Mouse (Mus musculus): ENCODE results near the gene Vps37b. TPM values are rescaled to one million over a fixed set of nuclear protein-coding genes. Genes with fewer than 3 reads are reported as not detected.

Vps37b gene
- polyA plus RNA-seq (2012; rRNA removed) (44.2 and 54.9 TPM in 2 replicates), polyA plus RNA-seq (2014; fragmentation: Nextera tagmentation; extraction: Ambion mirVana) (29.3 and 34.4 TPM in 2 replicates)

DNA sequence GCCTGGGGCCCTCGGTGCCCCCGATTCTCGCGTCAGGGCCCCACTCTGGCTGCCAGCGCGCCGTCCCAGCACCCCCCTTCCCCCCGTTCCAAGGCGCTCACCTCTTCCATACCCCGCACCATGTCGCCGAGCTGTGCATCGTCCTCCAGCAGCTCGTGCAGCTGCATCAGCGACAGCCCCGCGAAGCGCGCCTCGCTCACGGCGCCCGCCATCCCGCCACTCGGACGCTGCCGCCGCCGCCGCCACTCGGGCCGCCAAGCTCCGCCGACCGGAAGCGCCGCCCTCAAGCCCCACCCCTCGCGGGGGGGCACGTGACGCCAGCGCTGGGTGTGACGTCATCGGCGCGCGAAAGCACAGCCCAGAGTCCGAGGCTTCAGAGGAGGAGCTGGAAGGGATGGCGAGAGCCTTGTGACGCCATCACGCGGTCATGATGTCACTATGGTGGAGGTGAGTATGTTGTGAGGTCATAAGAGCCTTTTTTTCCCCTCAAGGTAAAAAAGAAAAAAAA is at the start of gene Vps37b:
Gene Vps37b, minus strand, starts transcription at position 270 of the 508 bp plus-strand sequence.
- Histone ChIP-seq H3K36me3 (ENCODE audit: control insufficient read depth, insufficient read depth, low read length) (no peaks in the 10 kb centered on the region), H3K27ac (replicated peaks; ENCODE audit: low read depth, low read length) (peak within 1 kb of the TSS; percentile 91), H3K27me3 (ENCODE audit: control insufficient read depth, insufficient read depth, low read length) (no peaks in the 10 kb centered on the region), H3K4me1 (ENCODE audit: control insufficient read depth, insufficient read depth, low read length) (peaks cover 15% of the 10 kb centered on the region), H3K4me3 (replicated peaks; ENCODE audit: low read length) (peak within 1 kb of the TSS; percentile 93), H3K9me3 (ENCODE audit: control insufficient read depth, low read length) (no peaks in the 10 kb centered on the region), H3K9ac (ENCODE audit: low read depth, low read length, severe bottlenecking) (peak within 1 kb of the TSS; percentile 89), H3K4me2 (replicated peaks; ENCODE audit: low read depth, low read length, severe bottlenecking) (peak within 1 kb of the TSS; percentile 84)
- TF ChIP-seq POLR2A (IDR thresholded peaks at IDR 0.05; ENCODE audit: borderline replicate concordance, extremely low read depth, insufficient read depth, insufficient read length) = peak; percentile 69; the same call in 1 of the 2 replicates
- DNase-seq (ENCODE audit: low spot score) = peak; percentile 82
- ATAC-seq (ENCODE audit: low FRiP score, low read depth) = peak; percentile 88
- under 1% methylated on average over 52 of the region's 52 CpGs for WGBS

DNA sequence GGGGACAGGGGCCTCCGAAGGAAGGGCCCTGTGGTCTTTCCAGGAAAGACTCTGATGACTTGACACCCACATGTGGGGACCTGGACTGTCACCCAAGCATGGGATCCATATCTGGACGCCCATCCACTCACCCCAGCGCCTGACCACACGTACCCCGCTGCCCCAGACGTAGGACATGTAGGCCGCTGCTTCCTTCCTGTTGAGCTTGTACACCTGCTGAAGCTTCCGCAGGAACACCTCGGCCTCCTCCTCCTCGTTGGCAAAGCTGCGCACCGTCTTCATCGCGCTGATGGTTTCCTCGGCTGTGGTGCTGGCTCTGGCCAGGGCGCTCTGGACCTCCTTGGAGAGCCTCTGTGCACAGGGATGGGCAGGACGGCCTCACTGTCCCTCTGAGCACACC is 47.8 kb upstream of the Vps37b start:
- Histone ChIP-seq H3K4me3 (replicated peaks; ENCODE audit: low read length) (no peak overlapping the region), H3K9me3 (ENCODE audit: control insufficient read depth, low read length) (no peaks in the 10 kb centered on the region), H3K9ac (ENCODE audit: low read depth, low read length, severe bottlenecking) (no peak overlapping the region), H3K27ac (replicated peaks; ENCODE audit: low read depth, low read length) (no peak overlapping the region), H3K4me2 (replicated peaks; ENCODE audit: low read depth, low read length, severe bottlenecking) (no peak overlapping the region), H3K36me3 (ENCODE audit: control insufficient read depth, insufficient read depth, low read length) (no peaks in the 10 kb centered on the region), H3K27me3 (ENCODE audit: control insufficient read depth, insufficient read depth, low read length) (no peaks in the 10 kb centered on the region), H3K4me1 (ENCODE audit: control insufficient read depth, insufficient read depth, low read length) (peaks cover 9% of the 10 kb centered on the region; the same call in 1 of the 2 replicates)
- ATAC-seq (ENCODE audit: low FRiP score, low read depth) (no peak), DNase-seq (ENCODE audit: low spot score) (no peak)
- 91% methylated on average over 17 of the region's 17 CpGs for WGBS
- TF ChIP-seq POLR2A (IDR thresholded peaks at IDR 0.05; ENCODE audit: borderline replicate concordance, extremely low read depth, insufficient read depth, insufficient read length) = no peak

DNA sequence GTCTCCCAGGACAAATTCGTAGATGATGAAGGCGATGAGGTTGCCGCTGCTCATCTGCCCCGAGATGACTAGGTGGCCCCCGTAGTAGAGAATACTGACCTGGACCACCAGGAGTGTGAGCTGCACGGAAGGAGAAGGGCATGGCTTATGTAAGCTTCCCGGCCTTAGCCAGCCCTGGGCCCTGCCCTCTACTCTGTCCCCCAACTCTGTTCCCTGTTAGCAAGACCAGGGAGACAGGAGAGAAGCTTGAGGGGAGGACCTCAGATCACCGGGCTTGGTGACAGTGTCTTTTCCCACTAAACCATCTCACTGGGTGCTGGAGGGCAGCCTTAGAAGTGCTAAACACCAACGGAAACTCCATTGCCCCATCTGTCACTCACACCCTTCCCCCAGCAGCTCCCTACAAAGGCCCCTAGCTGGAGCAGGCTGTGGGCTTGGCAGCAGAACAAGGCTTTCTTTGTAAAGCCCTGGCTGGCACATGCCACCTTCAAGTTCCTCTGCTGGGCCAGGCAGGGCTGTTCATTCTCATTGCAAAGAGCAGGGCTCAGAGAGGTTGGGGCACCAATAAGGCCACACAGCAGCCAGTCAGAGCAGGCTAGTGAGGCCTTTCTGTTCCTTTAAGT is 46.8 kb upstream of the Vps37b start:
- H3K36me3 ChIP-seq (ENCODE audit: control insufficient read depth, insufficient read depth, low read length) = no peaks in the 10 kb centered on the region
- DNase-seq (ENCODE audit: low spot score) (peak; percentile 37), ATAC-seq (ENCODE audit: low FRiP score, low read depth) (no peak)
- peak overlapping the region; percentile 18; the same call in 1 of the 2 replicates for H3K4me2 ChIP-seq (replicated peaks; ENCODE audit: low read depth, low read length, severe bottlenecking)
- peak overlapping the region; percentile 12 for H3K9ac ChIP-seq (ENCODE audit: low read depth, low read length, severe bottlenecking)
- TF ChIP-seq POLR2A (IDR thresholded peaks at IDR 0.05; ENCODE audit: borderline replicate concordance, extremely low read depth, insufficient read depth, insufficient read length) = no peak
- no peaks in the 10 kb centered on the region for H3K27me3 ChIP-seq (ENCODE audit: control insufficient read depth, insufficient read depth, low read length)
- H3K9me3 ChIP-seq (ENCODE audit: control insufficient read depth, low read length) = no peaks in the 10 kb centered on the region
- H3K4me1 ChIP-seq (ENCODE audit: control insufficient read depth, insufficient read depth, low read length) = peaks cover 9% of the 10 kb centered on the region; the same call in 1 of the 2 replicates
- no peak overlapping the region for H3K4me3 ChIP-seq (replicated peaks; ENCODE audit: low read length)
- WGBS = 52% methylated on average over 9 of the region's 9 CpGs
- peak overlapping the region; percentile 38; the same call in 1 of the 2 replicates for H3K27ac ChIP-seq (replicated peaks; ENCODE audit: low read depth, low read length)

- Histone ChIP-seq H3K4me2 (replicated peaks; ENCODE audit: low read depth, low read length, severe bottlenecking) (no peak overlapping the region; the same call in 1 of the 2 replicates), H3K9me3 (ENCODE audit: control insufficient read depth, low read length) (no peaks in the 10 kb centered on the region), H3K9ac (ENCODE audit: low read depth, low read length, severe bottlenecking) (peak overlapping the region; percentile 12; the same call in 1 of the 2 replicates), H3K36me3 (ENCODE audit: control insufficient read depth, insufficient read depth, low read length) (no peaks in the 10 kb centered on the region), H3K4me3 (replicated peaks; ENCODE audit: low read length) (no peak overlapping the region), H3K27me3 (ENCODE audit: control insufficient read depth, insufficient read depth, low read length) (no peaks in the 10 kb centered on the region), H3K27ac (replicated peaks; ENCODE audit: low read depth, low read length) (no peak overlapping the region), H3K4me1 (ENCODE audit: control insufficient read depth, insufficient read depth, low read length) (peaks cover 9% of the 10 kb centered on the region; the same call in 1 of the 2 replicates)
- DNase-seq (ENCODE audit: low spot score) (no peak), ATAC-seq (ENCODE audit: low FRiP score, low read depth) (no peak)
- WGBS = 60% methylated on average over 6 of the region's 6 CpGs
- no peak for TF ChIP-seq POLR2A (IDR thresholded peaks at IDR 0.05; ENCODE audit: borderline replicate concordance, extremely low read depth, insufficient read depth, insufficient read length)
These were observed 45.9 kb upstream of the Vps37b start for GRCm38 (mm10) chr5:124077856-124078460.

DNA sequence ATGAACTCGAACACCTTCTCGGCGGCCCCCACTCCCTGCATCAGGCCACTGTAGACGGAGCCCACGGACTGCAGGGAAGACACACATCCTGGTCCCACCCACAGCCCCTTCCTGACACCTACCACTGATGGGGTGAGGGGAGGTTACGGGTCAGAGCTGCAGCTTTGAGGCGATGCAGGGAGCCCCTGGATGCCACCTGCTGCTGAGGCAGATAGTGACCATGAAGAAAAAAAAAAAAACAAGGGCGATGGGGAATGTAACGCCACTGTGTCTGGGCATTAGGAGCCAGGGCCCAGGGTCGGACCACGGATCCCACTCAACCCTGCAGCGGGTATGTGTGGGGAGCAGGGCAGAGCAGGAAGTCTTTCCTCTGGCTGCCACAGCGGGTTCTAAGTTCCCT is 45.2 kb upstream of the Vps37b start:
- 86% methylated on average over 13 of the region's 13 CpGs for WGBS
- Histone ChIP-seq H3K4me2 (replicated peaks; ENCODE audit: low read depth, low read length, severe bottlenecking) (no peak overlapping the region), H3K4me1 (ENCODE audit: control insufficient read depth, insufficient read depth, low read length) (peaks cover 9% of the 10 kb centered on the region; the same call in 1 of the 2 replicates), H3K4me3 (replicated peaks; ENCODE audit: low read length) (no peak overlapping the region), H3K27ac (replicated peaks; ENCODE audit: low read depth, low read length) (no peak overlapping the region), H3K36me3 (ENCODE audit: control insufficient read depth, insufficient read depth, low read length) (no peaks in the 10 kb centered on the region), H3K9ac (ENCODE audit: low read depth, low read length, severe bottlenecking) (no peak overlapping the region), H3K27me3 (ENCODE audit: control insufficient read depth, insufficient read depth, low read length) (no peaks in the 10 kb centered on the region), H3K9me3 (ENCODE audit: control insufficient read depth, low read length) (no peaks in the 10 kb centered on the region)
- ATAC-seq (ENCODE audit: low FRiP score, low read depth) (no peak), DNase-seq (ENCODE audit: low spot score) (no peak)
- TF ChIP-seq POLR2A (IDR thresholded peaks at IDR 0.05; ENCODE audit: borderline replicate concordance, extremely low read depth, insufficient read depth, insufficient read length) = no peak
